Mouse (Mus musculus): ENCODE data around the gene 1700067K01Rik. TPM values are rescaled to one million over a fixed set of nuclear protein-coding genes. Genes with fewer than 3 reads are reported as not detected.

The 1700067K01Rik gene
- polyA plus RNA-seq, 1 experiment from 2014 or later: 1.6 TPM

GRCm38 (mm10) chr8:83989243-83989642, 12.1 kb upstream of the 1700067K01Rik start:
- H3K4me3 ChIP-seq (replicated peaks): no peak overlapping the region
- no peaks in the 10 kb centered on the region for H3K27me3 ChIP-seq
- 87% methylated on average over 7 of the region's 7 CpGs for WGBS
- no peak overlapping the region for H3K9ac ChIP-seq (replicated peaks)
- H3K27ac ChIP-seq: no peak overlapping the region
- no peaks in the 10 kb centered on the region for H3K9me3 ChIP-seq
- H3K36me3 ChIP-seq: peaks cover 89% of the 10 kb centered on the region
- no peaks in the 10 kb centered on the region for H3K4me1 ChIP-seq (replicated peaks)
- no peak for ATAC-seq (ENCODE audit: insufficient number of reproducible peaks, insufficient read depth, low FRiP score, low TSS enrichment, low read depth)
- no peak overlapping the region for H3K4me2 ChIP-seq

- Histone ChIP-seq H3K4me2 (no peak overlapping the region), H3K27ac (no peak overlapping the region), H3K9ac (replicated peaks) (no peak overlapping the region), H3K4me3 (replicated peaks) (no peak overlapping the region), H3K27me3 (no peaks in the 10 kb centered on the region), H3K9me3 (no peaks in the 10 kb centered on the region), H3K36me3 (peaks cover 89% of the 10 kb centered on the region), H3K4me1 (replicated peaks) (no peaks in the 10 kb centered on the region)
- ATAC-seq (ENCODE audit: insufficient number of reproducible peaks, insufficient read depth, low FRiP score, low TSS enrichment, low read depth): no peak
- WGBS: 93% methylated on average over 14 of the region's 14 CpGs
Observed at GRCm38 (mm10) chr8:83990170-83990569, 11.1 kb upstream of the 1700067K01Rik start.

GRCm38 (mm10) chr8:83992488-83992887, 8.8 kb upstream of the 1700067K01Rik start:
- ATAC-seq (ENCODE audit: insufficient number of reproducible peaks, insufficient read depth, low FRiP score, low TSS enrichment, low read depth): no peak
- Histone ChIP-seq H3K4me2 (no peak overlapping the region), H3K4me1 (replicated peaks) (peaks cover 7% of the 10 kb centered on the region), H3K36me3 (peaks cover 67% of the 10 kb centered on the region), H3K4me3 (replicated peaks) (no peak overlapping the region), H3K27ac (no peak overlapping the region), H3K27me3 (no peaks in the 10 kb centered on the region), H3K9me3 (no peaks in the 10 kb centered on the region), H3K9ac (replicated peaks) (no peak overlapping the region)
- WGBS: 94% methylated on average over 2 of the region's 2 CpGs

- WGBS: 82% methylated on average over 3 of the region's 3 CpGs
- H3K36me3 ChIP-seq: peaks cover 52% of the 10 kb centered on the region
- H3K4me1 ChIP-seq (replicated peaks): peaks cover 12% of the 10 kb centered on the region
- H3K4me2 ChIP-seq: no peak overlapping the region
- peaks cover under 1% of the 10 kb centered on the region; the same call in 1 of the 2 replicates for H3K27me3 ChIP-seq
- no peak for ATAC-seq (ENCODE audit: insufficient number of reproducible peaks, insufficient read depth, low FRiP score, low TSS enrichment, low read depth)
- H3K27ac ChIP-seq: no peak overlapping the region
- H3K9ac ChIP-seq (replicated peaks): no peak overlapping the region
- H3K4me3 ChIP-seq (replicated peaks): no peak overlapping the region
- H3K9me3 ChIP-seq: no peaks in the 10 kb centered on the region
Observed at GRCm38 (mm10) chr8:83994030-83994429, 7.3 kb upstream of the 1700067K01Rik start.

GRCm38 (mm10) chr8:83995973-83996372, 5.3 kb upstream of the 1700067K01Rik start:
- Histone ChIP-seq H3K4me2 (peak overlapping the region; percentile 81), H3K36me3 (peaks cover 50% of the 10 kb centered on the region), H3K4me1 (replicated peaks) (peaks cover 29% of the 10 kb centered on the region), H3K27ac (peak overlapping the region; percentile 99), H3K9ac (replicated peaks) (peak overlapping the region; percentile 91; the same call in 1 of the 2 replicates), H3K9me3 (no peaks in the 10 kb centered on the region), H3K27me3 (peaks cover 12% of the 10 kb centered on the region), H3K4me3 (replicated peaks) (peak overlapping the region; percentile 84)
- peak; percentile 16; the same call in 1 of the 2 replicates for ATAC-seq (ENCODE audit: insufficient number of reproducible peaks, insufficient read depth, low FRiP score, low TSS enrichment, low read depth)
- WGBS: 14% methylated on average over 12 of the region's 12 CpGs

GRCm38 (mm10) chr8:83996567-83997505, 4.5 kb upstream of the 1700067K01Rik start:
- Histone ChIP-seq H3K9ac (replicated peaks) (peak overlapping the region; percentile 91), H3K27me3 (peaks cover 21% of the 10 kb centered on the region), H3K4me2 (peak overlapping the region; percentile 81), H3K27ac (peak overlapping the region; percentile 99), H3K4me3 (replicated peaks) (peak overlapping the region; percentile 84), H3K36me3 (peaks cover 46% of the 10 kb centered on the region), H3K9me3 (no peaks in the 10 kb centered on the region), H3K4me1 (replicated peaks) (peaks cover 37% of the 10 kb centered on the region)
- peak; percentile 70 for ATAC-seq (ENCODE audit: insufficient number of reproducible peaks, insufficient read depth, low FRiP score, low TSS enrichment, low read depth)
- WGBS: under 1% methylated on average over 39 of the region's 103 CpGs

GRCm38 (mm10) chr8:83997511-83998141, 3.7 kb upstream of the 1700067K01Rik start, which contains the start of gene Samd1:
Gene Samd1, plus strand, starts transcription at chr8:83997672.
- Histone ChIP-seq H3K9me3 (no peaks in the 10 kb centered on the region), H3K4me1 (replicated peaks) (peaks cover 37% of the 10 kb centered on the region), H3K27ac (peak within 1 kb of the TSS; percentile 99), H3K4me2 (peak within 1 kb of the TSS; percentile 87), H3K27me3 (peaks cover 21% of the 10 kb centered on the region), H3K36me3 (peaks cover 39% of the 10 kb centered on the region), H3K4me3 (replicated peaks) (peak within 1 kb of the TSS; percentile 84), H3K9ac (replicated peaks) (peak within 1 kb of the TSS; percentile 91)
- WGBS: under 1% methylated on average over 46 of the region's 112 CpGs
- no peak for ATAC-seq (ENCODE audit: insufficient number of reproducible peaks, insufficient read depth, low FRiP score, low TSS enrichment, low read depth)

- WGBS: under 1% methylated on average over 66 of the region's 92 CpGs
- H3K4me2 ChIP-seq: peak overlapping the region; percentile 87
- peaks cover 21% of the 10 kb centered on the region for H3K27me3 ChIP-seq
- peak overlapping the region; percentile 75 for H3K9ac ChIP-seq (replicated peaks)
- H3K9me3 ChIP-seq: no peaks in the 10 kb centered on the region
- H3K4me1 ChIP-seq (replicated peaks): peaks cover 41% of the 10 kb centered on the region
- H3K27ac ChIP-seq: peak overlapping the region; percentile 91
- no peak for ATAC-seq (ENCODE audit: insufficient number of reproducible peaks, insufficient read depth, low FRiP score, low TSS enrichment, low read depth)
- H3K36me3 ChIP-seq: peaks cover 35% of the 10 kb centered on the region
- peak overlapping the region; percentile 84 for H3K4me3 ChIP-seq (replicated peaks)
Observed at GRCm38 (mm10) chr8:83998231-83999056, 2.9 kb upstream of the 1700067K01Rik start.

- Histone ChIP-seq H3K4me3 (replicated peaks) (peak overlapping the region; percentile 84), H3K4me1 (replicated peaks) (peaks cover 47% of the 10 kb centered on the region), H3K36me3 (peaks cover 34% of the 10 kb centered on the region), H3K27ac (no peak overlapping the region), H3K9me3 (no peaks in the 10 kb centered on the region), H3K9ac (replicated peaks) (peak overlapping the region; percentile 75), H3K27me3 (peaks cover 21% of the 10 kb centered on the region), H3K4me2 (peak overlapping the region; percentile 87)
- WGBS: 64% methylated on average over 16 of the region's 16 CpGs
- no peak for ATAC-seq (ENCODE audit: insufficient number of reproducible peaks, insufficient read depth, low FRiP score, low TSS enrichment, low read depth)
Observed at GRCm38 (mm10) chr8:83999057-83999705, 2.1 kb upstream of the 1700067K01Rik start.

- peak overlapping the region; percentile 84 for H3K4me3 ChIP-seq (replicated peaks)
- H3K4me1 ChIP-seq (replicated peaks): peaks cover 50% of the 10 kb centered on the region
- no peak overlapping the region for H3K9ac ChIP-seq (replicated peaks)
- peaks cover 21% of the 10 kb centered on the region for H3K27me3 ChIP-seq
- WGBS: 88% methylated on average over 2 of the region's 2 CpGs
- peak overlapping the region; percentile 87 for H3K4me2 ChIP-seq
- H3K36me3 ChIP-seq: peaks cover 27% of the 10 kb centered on the region
- H3K27ac ChIP-seq: no peak overlapping the region
- no peaks in the 10 kb centered on the region for H3K9me3 ChIP-seq
- no peak for ATAC-seq (ENCODE audit: insufficient number of reproducible peaks, insufficient read depth, low FRiP score, low TSS enrichment, low read depth)
Observed at GRCm38 (mm10) chr8:83999825-84000224, 1.5 kb upstream of the 1700067K01Rik start.

Data from limb, embryonic 12.5 days (tissue).